Mouse (Mus musculus): ENCODE measurements around the gene Tmem240. TPM values are rescaled to one million over a fixed set of nuclear protein-coding genes. Genes with fewer than 3 reads are reported as not detected.

Tmem240 gene
- polyA plus RNA-seq (2015; fragmentation: Illumina TruSeq; extraction: RNeasy Lipid Tissue Mini Kit (QIAGEN cat#74804); ENCODE audit: low read depth, low replicate concordance), result 47.3 TPM

DNA sequence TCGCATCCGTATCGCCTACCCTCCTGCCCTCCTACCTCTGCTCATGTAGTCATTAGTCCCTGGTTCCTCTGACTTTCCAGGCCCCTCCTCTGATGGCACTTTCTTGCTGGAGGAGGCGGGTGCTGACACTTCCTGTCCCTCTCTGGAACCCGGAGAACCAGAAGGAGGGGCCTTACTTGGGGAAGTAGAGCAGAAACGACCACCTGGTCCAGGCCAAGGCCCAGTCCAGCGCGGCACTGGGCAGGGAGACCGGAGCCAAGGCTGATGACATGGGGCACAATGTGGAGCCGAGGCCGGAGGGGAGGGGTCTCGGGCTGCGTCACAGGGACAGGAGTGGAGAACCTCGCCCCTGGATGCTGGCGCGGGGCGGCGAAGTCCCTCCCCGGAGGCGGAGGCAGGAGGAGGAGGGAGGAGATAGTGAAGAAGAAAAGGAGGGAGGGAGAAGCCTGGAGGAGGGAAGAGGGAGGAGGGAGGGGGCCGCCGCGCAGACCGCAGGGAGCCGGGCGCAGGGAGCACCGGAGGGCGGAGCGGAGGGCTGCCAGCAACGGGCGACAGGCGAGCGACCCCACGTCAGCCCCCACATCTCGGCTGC is at the start of gene Tmem240:
Gene Tmem240, plus strand, starts transcription at position 451 of the 592 bp plus-strand sequence.

DNA sequence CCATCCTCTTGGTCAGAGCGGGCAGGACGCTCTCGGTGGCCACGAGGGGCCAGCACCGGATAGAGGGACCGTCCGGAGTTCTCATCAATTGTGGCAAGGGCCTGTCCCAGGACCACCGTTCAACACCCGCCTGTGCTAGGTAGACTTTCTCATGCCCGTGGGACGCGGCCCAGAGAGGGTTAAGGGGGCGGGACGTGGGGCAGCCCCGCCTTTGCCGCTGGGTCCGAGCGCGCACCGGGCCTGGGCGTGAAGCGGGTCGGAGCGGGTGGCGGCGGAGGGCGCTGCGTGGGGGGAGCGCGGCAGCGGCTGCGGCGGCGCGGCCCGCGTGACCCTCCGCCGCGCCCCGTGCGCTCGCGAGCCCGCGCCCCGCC is 40.5 kb upstream of the Tmem240 start, which contains the start of gene Fndc10:
Gene Fndc10, plus strand, starts transcription at position 232 of the 371 bp plus-strand sequence.

GRCm38 (mm10) chr4:155704721-155705591 is 29.6 kb upstream of the Tmem240 start, which contains the start of gene Ssu72:
TSS of gene Ssu72 (plus strand) at chr4:155704800.

GRCm38 (mm10) chr4:155760613-155761355 is 26.2 kb downstream of the Tmem240 start, which contains the start of gene Atad3a:
TSS of gene Atad3a (minus strand) at chr4:155761093.

DNA sequence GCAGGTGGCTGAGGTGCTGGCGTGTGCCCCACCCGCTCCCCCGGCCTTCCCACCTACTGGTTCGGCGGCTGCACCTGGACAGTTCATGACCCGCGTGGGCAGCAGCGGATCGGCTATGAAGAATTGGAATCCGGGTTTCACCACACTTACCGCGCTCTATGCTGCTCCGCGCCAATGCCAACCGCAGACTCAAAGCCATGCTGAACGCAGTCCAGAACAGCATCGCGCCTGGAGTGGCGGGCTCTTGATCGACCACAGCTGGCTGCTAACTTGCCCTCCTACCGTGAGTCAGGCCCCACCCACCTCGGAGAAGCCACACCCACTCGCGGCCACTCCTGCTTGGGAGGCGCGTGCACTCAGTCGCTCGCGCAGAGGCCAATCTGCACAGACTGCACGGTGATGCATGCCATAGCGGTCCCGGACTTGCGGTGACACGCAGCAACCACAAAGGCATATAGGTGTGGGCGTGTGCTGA is 39.7 kb downstream of the Tmem240 start, which contains the start of gene Vwa1:
Gene Vwa1, minus strand, starts transcription at position 419 of the 475 bp plus-strand sequence.

GRCm38 (mm10) chr4:155785819-155786218 is 51.2 kb downstream of the Tmem240 start, which contains the start of gene Tmem88b:
TSS of gene Tmem88b (minus strand) at chr4:155785874.

GRCm38 (mm10) chr4:155790021-155790489 is 55.5 kb downstream of the Tmem240 start, which contains the start of gene Ankrd65:
TSS of gene Ankrd65 (plus strand) at chr4:155790439.

Other genes with a start within 250 kb of the Tmem240 start
- gene Gnb1, start 243.4 kb upstream of the Tmem240 start, polyA plus RNA-seq (2015; fragmentation: Illumina TruSeq; extraction: RNeasy Lipid Tissue Mini Kit (QIAGEN cat#74804); ENCODE audit: low read depth, low replicate concordance), result 592 TPM
- 56.7 TPM for gene Nadk, start 172.4 kb upstream of the Tmem240 start, polyA plus RNA-seq (2015; fragmentation: Illumina TruSeq; extraction: RNeasy Lipid Tissue Mini Kit (QIAGEN cat#74804); ENCODE audit: low read depth, low replicate concordance)
- 19.6 TPM for gene Slc35e2, start 133.4 kb upstream of the Tmem240 start, polyA plus RNA-seq (2015; fragmentation: Illumina TruSeq; extraction: RNeasy Lipid Tissue Mini Kit (QIAGEN cat#74804); ENCODE audit: low read depth, low replicate concordance)
- 61.1 TPM for gene Cdk11b, start 109.9 kb upstream of the Tmem240 start, polyA plus RNA-seq (2015; fragmentation: Illumina TruSeq; extraction: RNeasy Lipid Tissue Mini Kit (QIAGEN cat#74804); ENCODE audit: low read depth, low replicate concordance)
- gene Gm10563, start 89.4 kb upstream of the Tmem240 start, polyA plus RNA-seq (2015; fragmentation: Illumina TruSeq; extraction: RNeasy Lipid Tissue Mini Kit (QIAGEN cat#74804); ENCODE audit: low read depth, low replicate concordance), result not detected
- 2.3 TPM for gene Mmp23, start 81.4 kb upstream of the Tmem240 start, polyA plus RNA-seq (2015; fragmentation: Illumina TruSeq; extraction: RNeasy Lipid Tissue Mini Kit (QIAGEN cat#74804); ENCODE audit: low read depth, low replicate concordance)
- 74.7 TPM for gene Mib2, start 65.6 kb upstream of the Tmem240 start, polyA plus RNA-seq (2015; fragmentation: Illumina TruSeq; extraction: RNeasy Lipid Tissue Mini Kit (QIAGEN cat#74804); ENCODE audit: low read depth, low replicate concordance)
- gene Fndc10, start 40.5 kb upstream of the Tmem240 start, polyA plus RNA-seq (2015; fragmentation: Illumina TruSeq; extraction: RNeasy Lipid Tissue Mini Kit (QIAGEN cat#74804); ENCODE audit: low read depth, low replicate concordance), result 23.6 TPM
- gene Ssu72, start 30.0 kb upstream of the Tmem240 start, polyA plus RNA-seq (2015; fragmentation: Illumina TruSeq; extraction: RNeasy Lipid Tissue Mini Kit (QIAGEN cat#74804); ENCODE audit: low read depth, low replicate concordance), result 141 TPM
- gene Atad3a, start 26.3 kb downstream of the Tmem240 start, polyA plus RNA-seq (2015; fragmentation: Illumina TruSeq; extraction: RNeasy Lipid Tissue Mini Kit (QIAGEN cat#74804); ENCODE audit: low read depth, low replicate concordance), result 50.0 TPM
- 23.2 TPM for gene Vwa1, start 39.9 kb downstream of the Tmem240 start, polyA plus RNA-seq (2015; fragmentation: Illumina TruSeq; extraction: RNeasy Lipid Tissue Mini Kit (QIAGEN cat#74804); ENCODE audit: low read depth, low replicate concordance)
- 62.7 TPM for gene Tmem88b, start 51.1 kb downstream of the Tmem240 start, polyA plus RNA-seq (2015; fragmentation: Illumina TruSeq; extraction: RNeasy Lipid Tissue Mini Kit (QIAGEN cat#74804); ENCODE audit: low read depth, low replicate concordance)
- not detected for gene Ankrd65, start 55.6 kb downstream of the Tmem240 start, polyA plus RNA-seq (2015; fragmentation: Illumina TruSeq; extraction: RNeasy Lipid Tissue Mini Kit (QIAGEN cat#74804); ENCODE audit: low read depth, low replicate concordance)
- 214 TPM for gene Mrpl20, start 68.1 kb downstream of the Tmem240 start, polyA plus RNA-seq (2015; fragmentation: Illumina TruSeq; extraction: RNeasy Lipid Tissue Mini Kit (QIAGEN cat#74804); ENCODE audit: low read depth, low replicate concordance)
- gene Ccnl2, start 77.7 kb downstream of the Tmem240 start, polyA plus RNA-seq (2015; fragmentation: Illumina TruSeq; extraction: RNeasy Lipid Tissue Mini Kit (QIAGEN cat#74804); ENCODE audit: low read depth, low replicate concordance), result 66.1 TPM
- gene Aurkaip1, start 96.5 kb downstream of the Tmem240 start, polyA plus RNA-seq (2015; fragmentation: Illumina TruSeq; extraction: RNeasy Lipid Tissue Mini Kit (QIAGEN cat#74804); ENCODE audit: low read depth, low replicate concordance), result 148 TPM
- 6.2 TPM for gene Mxra8, start 104.9 kb downstream of the Tmem240 start, polyA plus RNA-seq (2015; fragmentation: Illumina TruSeq; extraction: RNeasy Lipid Tissue Mini Kit (QIAGEN cat#74804); ENCODE audit: low read depth, low replicate concordance)
- gene Dvl1, start 112.6 kb downstream of the Tmem240 start, polyA plus RNA-seq (2015; fragmentation: Illumina TruSeq; extraction: RNeasy Lipid Tissue Mini Kit (QIAGEN cat#74804); ENCODE audit: low read depth, low replicate concordance), result 77.2 TPM
- gene Tas1r3, start 128.6 kb downstream of the Tmem240 start, polyA plus RNA-seq (2015; fragmentation: Illumina TruSeq; extraction: RNeasy Lipid Tissue Mini Kit (QIAGEN cat#74804); ENCODE audit: low read depth, low replicate concordance), result 0.19 TPM
- gene Cptp, start 134.6 kb downstream of the Tmem240 start, polyA plus RNA-seq (2015; fragmentation: Illumina TruSeq; extraction: RNeasy Lipid Tissue Mini Kit (QIAGEN cat#74804); ENCODE audit: low read depth, low replicate concordance), result 17.8 TPM
- gene Ints11, start 134.7 kb downstream of the Tmem240 start, polyA plus RNA-seq (2015; fragmentation: Illumina TruSeq; extraction: RNeasy Lipid Tissue Mini Kit (QIAGEN cat#74804); ENCODE audit: low read depth, low replicate concordance), result 36.3 TPM
- 37.8 TPM for gene Pusl1, start 157.0 kb downstream of the Tmem240 start, polyA plus RNA-seq (2015; fragmentation: Illumina TruSeq; extraction: RNeasy Lipid Tissue Mini Kit (QIAGEN cat#74804); ENCODE audit: low read depth, low replicate concordance)
- gene Acap3, start 157.0 kb downstream of the Tmem240 start, polyA plus RNA-seq (2015; fragmentation: Illumina TruSeq; extraction: RNeasy Lipid Tissue Mini Kit (QIAGEN cat#74804); ENCODE audit: low read depth, low replicate concordance), result 74.8 TPM
- 56.7 TPM for gene Ube2j2, start 209.0 kb downstream of the Tmem240 start, polyA plus RNA-seq (2015; fragmentation: Illumina TruSeq; extraction: RNeasy Lipid Tissue Mini Kit (QIAGEN cat#74804); ENCODE audit: low read depth, low replicate concordance)
- 21.7 TPM for gene C1qtnf12, start 227.5 kb downstream of the Tmem240 start, polyA plus RNA-seq (2015; fragmentation: Illumina TruSeq; extraction: RNeasy Lipid Tissue Mini Kit (QIAGEN cat#74804); ENCODE audit: low read depth, low replicate concordance)